Mouse (Mus musculus): Measurements from ENCODE around the gene Stx18.

DNA sequence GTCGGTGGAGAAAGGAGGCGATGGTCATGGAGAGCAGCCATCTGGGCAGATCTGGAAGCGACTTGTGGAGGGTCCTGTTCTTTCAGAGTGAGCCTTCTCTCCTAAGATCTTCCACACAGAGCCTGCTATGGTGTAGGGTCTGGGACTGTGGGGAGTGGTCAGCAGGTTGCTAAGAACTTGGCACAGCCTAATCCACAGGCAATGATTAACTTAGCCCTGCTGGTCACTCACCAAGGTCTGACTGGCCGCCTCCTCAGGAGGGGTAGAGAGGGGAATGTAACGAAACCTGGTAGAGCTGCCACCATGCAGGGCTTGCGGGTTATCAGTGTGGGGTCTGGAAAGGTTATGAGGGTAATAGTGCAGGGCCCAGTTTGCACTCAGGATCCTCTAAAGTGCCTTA, 102.4 kb downstream of the Stx18 start:
- TF ChIP-seq ZKSCAN1 (IDR thresholded peaks at IDR 0.05; ENCODE audit: borderline replicate concordance, low read depth, low read length) = no peak
- no peak for TF ChIP-seq ZNF384 (IDR thresholded peaks at IDR 0.05; ENCODE audit: low read depth, low read length)
- no peak for TF ChIP-seq POLR2A (IDR thresholded peaks at IDR 0.05; ENCODE audit: low read depth, low read length)
- TF ChIP-seq CTCF (conservative IDR thresholded peaks at IDR 0.05 in 1 of 2, IDR thresholded peaks at IDR 0.05 in 1 of 2; ENCODE audit: low read depth in 2 of 2, low read length in 2 of 2) = no peak

Measured in CH12.LX (cell line).